Comparison of ENCODE assay signal across 24 mouse cellular contexts in the genomic region with DNA sequence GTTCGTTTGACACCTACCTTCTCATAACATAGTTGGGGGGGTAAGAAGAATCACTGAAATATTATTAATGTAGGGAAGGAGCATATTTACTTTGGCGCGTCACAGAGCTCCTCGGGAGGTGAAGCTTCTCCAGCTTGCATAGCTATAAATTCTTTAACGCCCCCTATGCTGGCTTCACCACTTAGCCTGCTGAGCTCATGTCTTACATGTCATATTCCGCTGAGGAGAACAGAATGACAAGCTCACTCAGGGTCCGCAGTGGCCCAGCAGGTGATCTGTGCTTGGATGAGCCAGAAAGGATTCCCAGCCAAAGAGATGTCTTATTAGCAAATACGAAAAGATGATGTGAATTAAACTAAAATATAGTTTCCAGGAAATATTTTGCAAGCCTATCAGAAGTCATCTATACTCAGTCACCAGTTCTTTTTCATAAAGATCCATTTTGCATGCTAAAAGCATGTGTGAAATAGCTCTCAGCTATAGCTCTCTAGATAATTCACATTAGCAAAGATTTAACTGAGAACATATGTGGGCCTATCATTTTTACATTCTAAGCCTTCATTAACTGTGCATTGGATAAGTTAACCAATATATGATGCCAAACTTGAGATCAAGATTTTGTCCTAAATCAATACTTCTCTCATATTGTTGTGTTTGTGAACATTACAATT.
DNase-seq lines count a peak whose midpoint lies in the region; ATAC-seq lines count a peak whose summit lies in the region.
"Had no signal": no experiment of that assay in that cellular context is flagged by ENCODE, and none has a peak within 500 bp of the region (broad histone marks: within the 10 kb centered on the region; RNA-seq: fewer than 3 reads in every experiment).

No protein-coding gene starts in this region.

- H3K9me3 ChIP-seq in forebrain, embryonic 16.5 days (ENCODE audit: control insufficient read depth, low read length): no peaks in the 10 kb centered on the region
- no peaks in the 10 kb centered on the region for H3K9me3 ChIP-seq in forebrain, embryonic 12.5 days
- H3K9me3 ChIP-seq in midbrain, embryonic 14.5 days (ENCODE audit: control insufficient read depth, low read length): no peaks in the 10 kb centered on the region
- no peaks in the 10 kb centered on the region for H3K9me3 ChIP-seq in midbrain, embryonic 15.5 days
- H3K9me3 ChIP-seq: embryonic facial prominence, embryonic 13.5 days; limb, embryonic 15.5 days; neural tube, embryonic 15.5 days had no signal

- H3K9ac ChIP-seq in forebrain, embryonic 16.5 days (replicated peaks; ENCODE audit: low read depth, low read length): no peak overlapping the region
- no peak overlapping the region for H3K9ac ChIP-seq in forebrain, embryonic 12.5 days
- no peak overlapping the region for H3K9ac ChIP-seq in midbrain, embryonic 14.5 days (replicated peaks; ENCODE audit: low read length)
- no peak overlapping the region for H3K9ac ChIP-seq in midbrain, embryonic 15.5 days
- H3K9ac ChIP-seq: embryonic facial prominence, embryonic 13.5 days; limb, embryonic 15.5 days; liver, embryonic 14.5 days; lung, embryonic 14.5 days; neural tube, embryonic 15.5 days had no signal

- 73% methylated on average over 8 of the region's 8 CpGs for WGBS in forebrain, embryonic 16.5 days
- 84% methylated on average over 8 of the region's 8 CpGs for WGBS in forebrain, embryonic 12.5 days
- WGBS in midbrain, embryonic 14.5 days: 70% methylated on average over 8 of the region's 8 CpGs
- 64% methylated on average over 8 of the region's 8 CpGs for WGBS in midbrain, embryonic 15.5 days

- no peak overlapping the region for H3K4me2 ChIP-seq in forebrain, embryonic 16.5 days (ENCODE audit: low read length)
- no peak overlapping the region for H3K4me2 ChIP-seq in forebrain, embryonic 12.5 days
- H3K4me2 ChIP-seq in midbrain, embryonic 14.5 days (ENCODE audit: low read length): no peak overlapping the region
- no peak overlapping the region for H3K4me2 ChIP-seq in midbrain, embryonic 15.5 days
- H3K4me2 ChIP-seq: embryonic facial prominence, embryonic 13.5 days; heart, embryonic 11.5 days; limb, embryonic 15.5 days; lung, embryonic 14.5 days; neural tube, embryonic 15.5 days had no signal

- H3K27me3 ChIP-seq in forebrain, embryonic 16.5 days (replicated peaks; ENCODE audit: control insufficient read depth, insufficient read depth, low read length): no peaks in the 10 kb centered on the region
- no peaks in the 10 kb centered on the region for H3K27me3 ChIP-seq in forebrain, embryonic 12.5 days
- H3K27me3 ChIP-seq in midbrain, embryonic 14.5 days (ENCODE audit: control insufficient read depth, insufficient read depth, low read length): no peaks in the 10 kb centered on the region
- no peaks in the 10 kb centered on the region for H3K27me3 ChIP-seq in midbrain, embryonic 15.5 days (replicated peaks)
- H3K27me3 ChIP-seq: embryonic facial prominence, embryonic 13.5 days; limb, embryonic 15.5 days; neural tube, embryonic 15.5 days; Patski had no signal

- peak; percentile 79 for ATAC-seq in forebrain, embryonic 16.5 days
- no peak for ATAC-seq in forebrain, embryonic 12.5 days (ENCODE audit: low FRiP score)
- ATAC-seq in midbrain, embryonic 14.5 days (ENCODE audit: low FRiP score, low TSS enrichment): no peak; the same call in 1 of the 2 replicates
- ATAC-seq in midbrain, embryonic 15.5 days (replicated peaks): no peak
- ATAC-seq: Patski had no signal

- H3K36me3 ChIP-seq in forebrain, embryonic 16.5 days (ENCODE audit: control insufficient read depth, insufficient read depth): no peaks in the 10 kb centered on the region
- no peaks in the 10 kb centered on the region for H3K36me3 ChIP-seq in forebrain, embryonic 12.5 days (replicated peaks)
- no peaks in the 10 kb centered on the region for H3K36me3 ChIP-seq in midbrain, embryonic 14.5 days (ENCODE audit: control insufficient read depth, insufficient read depth, low read length)
- H3K36me3 ChIP-seq in midbrain, embryonic 15.5 days (replicated peaks): no peaks in the 10 kb centered on the region
- H3K36me3 ChIP-seq: embryonic facial prominence, embryonic 13.5 days; limb, embryonic 15.5 days; neural tube, embryonic 15.5 days had no signal

- H3K4me1 ChIP-seq in forebrain, embryonic 16.5 days (replicated peaks; ENCODE audit: control insufficient read depth, insufficient read depth, low read length): no peaks in the 10 kb centered on the region
- H3K4me1 ChIP-seq in forebrain, embryonic 12.5 days: no peaks in the 10 kb centered on the region
- H3K4me1 ChIP-seq in midbrain, embryonic 14.5 days (ENCODE audit: control insufficient read depth, insufficient read depth, low read length): no peaks in the 10 kb centered on the region
- no peaks in the 10 kb centered on the region for H3K4me1 ChIP-seq in midbrain, embryonic 15.5 days
- H3K4me1 ChIP-seq: embryonic facial prominence, embryonic 13.5 days; limb, embryonic 15.5 days had no signal

- no peak overlapping the region; the same call in 1 of the 2 replicates for H3K27ac ChIP-seq in forebrain, embryonic 16.5 days (ENCODE audit: low read length)
- H3K27ac ChIP-seq in forebrain, embryonic 12.5 days: no peak overlapping the region
- H3K27ac ChIP-seq in midbrain, embryonic 14.5 days (replicated peaks; ENCODE audit: low read depth, low read length): no peak overlapping the region
- no peak overlapping the region for H3K27ac ChIP-seq in midbrain, embryonic 15.5 days
- H3K27ac ChIP-seq: embryonic facial prominence, embryonic 13.5 days; kidney, postnatal 0 days; limb, embryonic 15.5 days; liver, embryonic 14.5 days; neural tube, embryonic 15.5 days; stomach, postnatal 0 days had no signal

- no peak overlapping the region for H3K4me3 ChIP-seq in forebrain, embryonic 16.5 days (replicated peaks; ENCODE audit: low read length)
- no peak overlapping the region for H3K4me3 ChIP-seq in forebrain, embryonic 12.5 days (replicated peaks)
- H3K4me3 ChIP-seq in midbrain, embryonic 14.5 days (replicated peaks; ENCODE audit: low read depth, low read length): no peak overlapping the region
- H3K4me3 ChIP-seq in midbrain, embryonic 15.5 days: no peak overlapping the region
- H3K4me3 ChIP-seq: embryonic facial prominence, embryonic 13.5 days; limb, embryonic 15.5 days; neural tube, embryonic 15.5 days had no signal

- peak; percentile 88 to 95 for DNase-seq in cerebellum, postnatal 14 days
- DNase-seq in cerebellum, adult 9-11 months: no peak
- DNase-seq in midbrain, embryonic 14.5 days: peak; percentile 13
- peak; percentile 44 for DNase-seq in retina, postnatal 1 day
- no peak for DNase-seq in lung, postnatal 10 days
- DNase-seq: adrenal gland, adult 8-10 months; cerebellum, adult 8-10 months; kidney, adult 2 months; layer of hippocampus, adult 9-11 months; lung, postnatal 36 days; thymus, adult 2 months; thymus, postnatal 4 days had no signal

Comparison
In these comparisons a context has a peak if more than half of its experiments do, and no peak if none do; other contexts are left out.
1. DNase-seq: peak in cerebellum, postnatal 14 days (2 of 2), midbrain, embryonic 14.5 days (single experiment) and retina, postnatal 1 day (single experiment); none in cerebellum, adult 9-11 months (single experiment) and lung, postnatal 10 days (single experiment).